Mouse (Mus musculus) left cerebral cortex, postnatal 36 days (tissue): Measurements from ENCODE around the gene Map3k3. TPM values are rescaled to one million over a fixed set of nuclear protein-coding genes. Genes with fewer than 3 reads are reported as not detected.
"Not testable (repeated sequence)": the region's sequence is repeated elsewhere in the genome, so short reads cannot be mapped to it uniquely, and the experiment has no call there.

Source experiments
- DNase-seq, 2 experiments: peaks; one replicate each; pipeline ENCODE4 v3.0.0; 2021 to 2022; ENCODE audit warnings: low spot score in 2 of 2, mixed read lengths in 1 of 2
- intact Hi-C: fragments of 180-260 bp; cut with DNase I; formaldehyde crosslinking; loops from one replicate; pipeline ENCODE4 v1.15.1; 2025
- total RNA-seq, 2 experiments: library from RNA; stranded (reverse); gene quantifications; 2 replicates each; pipeline ENCODE4 v1.2.3; 2021

The Map3k3 gene
- total RNA-seq, 2 experiments from 2014 or later = 26.9 to 28.4 TPM

DNA sequence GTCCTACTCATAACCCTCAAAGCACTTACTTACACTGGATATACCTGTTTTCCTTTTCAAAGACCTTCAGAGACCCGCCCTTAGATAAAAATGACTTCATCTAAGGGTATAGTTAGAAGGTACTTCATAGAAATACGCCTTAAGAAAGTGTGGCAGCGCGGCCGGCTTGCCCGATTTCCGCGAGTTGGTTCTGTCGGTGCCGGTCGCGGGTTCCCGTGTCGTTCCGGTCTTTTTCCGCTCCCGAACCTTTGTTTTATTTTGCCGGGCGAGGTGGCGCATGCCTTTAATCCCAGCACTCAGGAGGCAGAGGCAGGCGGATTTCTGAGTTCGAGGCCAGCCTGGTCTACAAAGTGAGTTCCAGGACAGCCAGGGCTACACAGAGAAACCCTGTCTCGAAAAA, 17.8 kb upstream of the Map3k3 start:
- intact Hi-C loops, DNase-seq: not testable (repeated sequence)

DNA sequence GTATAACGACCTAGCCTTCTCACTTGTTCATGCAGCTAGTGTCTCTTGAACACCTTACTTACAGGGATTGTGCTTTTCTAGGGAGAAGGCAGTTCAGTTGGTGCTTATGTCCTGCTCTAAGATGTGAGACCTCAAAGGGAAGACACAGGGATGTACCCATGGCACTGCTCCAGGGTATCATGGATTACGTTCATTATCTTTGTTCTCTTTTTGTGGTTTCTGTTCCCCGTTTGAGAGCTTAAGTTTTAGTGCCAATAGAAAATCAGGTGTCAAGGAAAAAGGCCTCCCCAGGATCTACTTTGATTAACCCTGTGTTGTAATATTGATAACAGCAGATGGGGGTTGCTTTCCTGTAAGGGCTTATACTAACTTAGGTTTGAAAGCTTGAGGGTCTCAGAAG, 10.6 kb upstream of the Map3k3 start:
- intact Hi-C loops = no loop called here
- no peak for DNase-seq

DNA sequence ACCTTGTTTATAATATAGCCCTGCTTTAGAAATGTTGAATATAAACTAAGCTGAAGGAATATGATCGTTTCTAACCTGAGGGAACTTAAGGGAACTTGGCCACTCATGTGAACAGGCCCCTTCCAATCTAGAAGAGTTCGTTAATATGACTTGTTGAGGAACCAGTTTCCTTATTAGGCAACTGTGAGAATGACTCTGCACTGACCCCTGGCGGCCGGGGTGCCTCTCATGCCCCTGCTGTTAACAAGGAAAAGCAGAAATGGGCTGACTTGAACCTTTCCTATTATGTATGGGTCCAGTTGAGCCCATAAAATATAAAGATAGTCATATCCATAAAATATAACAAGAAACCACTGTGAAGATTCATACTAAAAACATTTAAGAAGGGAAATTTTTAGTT, 8.1 kb upstream of the Map3k3 start:
- intact Hi-C loops = no loop called here

DNA sequence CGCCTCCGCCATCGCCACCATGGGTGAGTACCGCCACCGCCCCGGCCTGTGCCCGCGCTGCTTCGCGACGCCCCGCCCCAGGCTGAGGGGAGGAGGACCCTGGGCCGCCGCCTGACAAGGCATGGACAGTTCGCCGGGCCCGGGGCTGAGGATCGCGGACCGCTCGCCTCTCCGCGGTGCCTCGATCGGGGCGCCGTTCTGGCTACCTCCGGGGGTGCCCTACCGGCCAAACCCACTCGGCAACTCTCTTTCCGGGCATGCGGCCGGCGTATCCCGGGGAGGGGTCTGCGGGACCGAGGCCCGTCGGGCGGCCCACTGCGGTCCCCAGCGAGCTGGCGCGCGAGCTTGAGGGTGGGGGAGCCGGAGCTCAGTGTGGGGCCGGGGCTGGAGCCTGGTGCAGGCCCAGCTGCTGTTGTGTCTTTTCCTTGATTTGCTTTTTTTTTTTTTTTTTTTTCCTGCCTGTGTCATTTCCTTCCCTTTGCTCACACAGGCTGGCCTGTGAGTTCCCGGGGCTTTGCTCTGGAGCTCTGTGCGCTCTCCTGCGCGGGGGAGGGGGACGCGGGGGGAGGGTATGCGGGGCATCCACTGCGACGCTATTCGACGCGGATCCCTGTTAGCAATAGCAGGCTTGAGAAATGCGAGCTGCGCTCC, 623 bp downstream of the Map3k3 start:
- peak; percentile 69 to 70 for DNase-seq
- intact Hi-C loops = loop anchor here (2.0 kb wide), 1 partner anchor 76 kb away; the partner anchor contains the start of genes Gm10840 and Limd2

More for the DNA sequence above, 8.1 kb upstream of the Map3k3 start:
- no peak for DNase-seq

DNA sequence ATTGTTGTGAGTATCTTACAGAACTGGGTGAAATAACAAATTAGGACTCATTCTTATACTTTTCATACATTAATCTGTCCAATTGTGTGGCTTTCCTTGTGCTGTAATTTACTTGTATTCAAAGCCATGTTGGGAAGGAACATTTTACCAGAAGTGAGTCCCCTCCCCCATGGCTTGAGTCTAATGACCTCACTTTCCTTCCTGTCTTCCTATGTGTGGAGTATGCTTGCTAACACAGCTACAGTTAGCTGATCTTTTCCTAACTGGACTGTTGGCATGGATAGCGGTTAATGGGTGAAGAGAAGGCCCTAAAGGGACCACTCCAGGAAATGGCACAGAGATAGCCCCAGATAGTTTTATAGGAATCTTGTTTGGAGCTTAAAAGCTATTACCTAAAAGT, 13.8 kb downstream of the Map3k3 start:
- intact Hi-C loops = no loop called here
- no peak for DNase-seq

DNA sequence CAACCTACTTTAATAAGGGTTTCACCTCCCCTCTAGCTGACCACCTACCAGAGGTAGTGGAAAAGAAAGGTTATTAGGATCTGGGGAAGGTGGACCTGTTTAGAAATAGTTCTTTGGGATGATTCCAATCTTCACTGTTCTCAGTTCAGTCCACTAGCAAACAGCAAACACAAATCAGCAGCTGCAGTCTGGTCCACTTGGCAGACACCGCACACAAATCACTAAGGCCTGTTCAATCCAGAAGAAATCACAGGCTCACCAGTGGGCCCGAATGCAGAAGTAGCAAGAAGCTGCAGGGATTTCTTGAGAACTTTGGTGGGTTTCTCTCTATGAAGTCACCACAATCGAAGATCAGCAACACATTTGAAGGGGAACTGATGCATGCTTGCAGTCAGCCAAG, 18.5 kb downstream of the Map3k3 start:
- no peak for DNase-seq
- intact Hi-C loops = no loop called here

DNA sequence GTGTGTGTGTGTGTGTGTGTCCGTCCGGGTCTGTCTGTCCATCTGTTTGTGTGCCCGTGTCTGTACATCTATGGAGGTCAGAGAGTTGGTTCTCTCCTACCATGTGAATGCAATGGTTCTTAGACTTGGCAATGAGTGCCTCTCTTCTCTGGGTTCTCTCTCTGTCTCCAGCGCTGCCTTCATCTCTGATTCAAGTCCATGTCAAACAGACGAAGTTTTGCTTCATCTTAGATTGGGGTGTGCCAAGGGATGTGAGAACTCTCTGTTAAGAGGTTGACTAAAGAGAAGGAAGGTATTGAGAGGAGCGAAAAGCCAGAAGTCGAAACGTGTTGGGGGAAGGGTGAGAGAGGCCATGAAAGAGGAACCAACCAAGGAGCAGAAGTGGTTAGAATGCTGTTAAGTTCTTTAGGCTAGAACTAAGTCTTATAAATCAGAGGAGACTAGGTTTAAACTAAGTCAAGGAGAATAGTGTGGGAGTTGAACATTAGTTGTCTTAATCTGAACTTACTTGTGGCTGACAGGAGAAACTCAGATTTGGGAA, 21.7 kb downstream of the Map3k3 start:
- intact Hi-C loops = no loop called here
- DNase-seq = no peak

DNA sequence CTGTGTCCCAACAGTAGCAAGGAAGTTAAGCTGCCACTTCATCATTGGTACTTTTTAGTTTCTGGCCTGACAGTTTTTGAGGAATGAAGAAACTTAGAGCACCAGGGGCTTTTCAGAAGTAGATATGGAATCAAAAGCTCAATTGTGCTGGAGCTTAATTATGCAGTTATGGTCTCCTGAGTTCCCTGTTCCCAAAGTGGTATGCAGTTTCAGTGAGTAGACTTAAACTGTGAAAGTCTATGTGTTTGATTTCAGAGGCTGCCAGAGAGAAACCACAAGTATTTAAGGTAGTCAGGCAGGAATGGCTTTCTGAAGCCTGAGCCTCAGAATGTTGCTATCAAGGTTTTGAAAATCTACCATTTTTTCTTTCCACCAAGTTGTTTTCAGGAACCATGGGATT, 27.3 kb downstream of the Map3k3 start:
- intact Hi-C loops = no loop called here
- DNase-seq = no peak

DNA sequence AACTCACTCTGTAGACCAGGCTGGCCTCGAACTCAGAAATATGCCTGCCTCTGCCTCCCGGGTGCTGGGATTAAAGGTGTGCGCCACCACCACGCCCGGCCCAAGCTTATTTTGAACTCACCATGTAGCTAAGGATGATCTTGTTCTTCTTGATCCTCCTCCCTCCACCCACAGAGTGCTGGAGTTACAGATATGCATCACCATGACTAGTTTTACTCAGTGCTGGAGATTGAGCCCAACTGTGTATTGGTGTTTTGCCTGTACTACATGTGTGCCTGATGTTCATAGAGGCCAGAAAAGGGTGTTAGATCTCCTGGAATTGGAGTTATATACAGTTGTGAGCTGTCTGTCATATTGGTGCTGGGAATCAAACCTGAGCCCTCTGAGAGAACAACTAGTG, 37.8 kb downstream of the Map3k3 start:
- no peak for DNase-seq
- intact Hi-C loops = no loop called here

DNA sequence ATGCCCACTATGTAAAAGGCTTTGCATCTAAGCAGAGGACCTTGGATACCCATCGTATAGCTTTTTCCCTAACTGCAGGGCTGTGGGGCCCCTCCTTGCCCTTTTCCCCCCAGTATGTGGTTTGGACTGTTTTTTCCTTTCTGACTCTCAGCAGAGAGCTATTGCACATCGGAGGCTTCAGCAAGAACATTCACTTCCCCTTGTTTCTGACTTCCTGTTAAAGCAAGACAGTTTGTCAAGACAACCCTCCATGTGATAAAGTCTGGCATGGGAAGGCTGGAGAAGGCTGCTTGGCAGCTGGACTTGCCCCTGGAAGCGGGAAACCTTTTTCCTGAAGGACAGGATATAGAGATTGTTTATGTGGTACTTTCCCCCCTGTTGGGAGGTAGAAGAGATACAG, 38.3 kb downstream of the Map3k3 start:
- intact Hi-C loops = no loop called here
- DNase-seq = no peak

DNA sequence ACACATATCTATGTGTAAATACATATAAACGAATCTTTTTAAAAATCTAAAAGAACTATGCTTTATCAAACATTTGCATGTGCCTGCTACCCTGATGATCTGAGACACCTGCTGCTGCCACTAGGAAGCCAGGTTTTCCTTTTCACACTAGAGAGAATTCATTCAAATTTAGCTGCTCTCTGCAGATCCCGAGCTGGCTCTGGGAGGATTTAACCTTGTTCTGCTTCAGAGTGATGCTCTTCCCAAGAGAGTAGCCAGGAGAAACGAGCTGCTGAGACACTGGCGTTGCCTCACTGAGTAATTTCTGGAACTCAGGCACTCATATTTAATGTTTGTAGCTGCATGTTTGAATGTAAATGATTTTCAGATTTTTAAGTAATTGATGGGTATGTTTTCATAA, 40.4 kb downstream of the Map3k3 start:
- intact Hi-C loops = no loop called here
- DNase-seq = no peak

DNA sequence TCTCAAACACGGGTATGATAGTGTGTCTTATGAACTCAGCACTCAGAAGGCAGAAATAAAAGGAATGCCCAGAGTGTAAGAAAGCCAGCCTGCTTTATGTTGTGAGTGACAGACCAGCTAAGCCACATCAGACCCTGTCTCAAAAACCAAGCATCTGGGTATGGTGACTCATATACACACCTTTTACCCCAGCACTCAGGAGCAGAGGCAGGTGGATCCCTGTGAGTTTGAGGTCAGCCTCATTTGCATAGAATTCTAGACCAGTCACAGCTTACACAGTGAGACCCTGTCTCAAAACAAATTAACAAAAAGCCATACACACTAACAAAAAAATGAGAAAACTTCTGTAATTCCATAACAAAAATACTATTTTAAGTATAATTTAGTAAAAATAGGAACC, 41.4 kb downstream of the Map3k3 start:
- DNase-seq = no peak
- intact Hi-C loops = no loop called here

DNA sequence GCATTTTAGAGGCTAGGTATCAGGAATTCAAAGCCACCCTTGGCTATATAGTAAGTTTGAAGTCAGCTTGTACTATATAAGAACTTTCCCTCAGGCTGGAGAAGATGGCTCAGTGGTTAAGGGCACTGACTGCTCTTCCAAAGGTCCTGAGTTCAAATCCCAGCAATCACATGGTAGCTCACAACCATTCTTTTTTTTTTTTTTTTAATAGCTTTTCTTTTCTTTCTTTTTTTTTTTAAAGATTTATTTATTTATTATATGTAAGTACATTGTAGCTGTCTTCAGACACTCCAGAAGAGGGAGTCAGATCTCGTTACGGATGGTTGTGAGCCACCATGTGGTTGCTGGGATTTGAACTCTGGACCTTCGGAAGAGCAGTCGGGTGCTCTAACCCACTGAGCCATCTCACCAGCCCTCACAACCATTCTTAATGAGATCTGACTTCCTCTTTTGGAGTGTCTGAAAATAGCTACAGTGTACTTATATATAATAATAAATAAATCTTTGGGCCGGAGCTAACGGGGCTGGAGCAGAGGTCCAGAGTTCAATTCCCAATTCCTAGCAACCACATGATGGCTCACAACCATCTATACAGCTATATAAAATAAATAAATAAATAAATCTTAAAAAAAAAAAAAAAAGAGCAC, 42.4 kb downstream of the Map3k3 start:
- DNase-seq = not testable (repeated sequence)

DNA sequence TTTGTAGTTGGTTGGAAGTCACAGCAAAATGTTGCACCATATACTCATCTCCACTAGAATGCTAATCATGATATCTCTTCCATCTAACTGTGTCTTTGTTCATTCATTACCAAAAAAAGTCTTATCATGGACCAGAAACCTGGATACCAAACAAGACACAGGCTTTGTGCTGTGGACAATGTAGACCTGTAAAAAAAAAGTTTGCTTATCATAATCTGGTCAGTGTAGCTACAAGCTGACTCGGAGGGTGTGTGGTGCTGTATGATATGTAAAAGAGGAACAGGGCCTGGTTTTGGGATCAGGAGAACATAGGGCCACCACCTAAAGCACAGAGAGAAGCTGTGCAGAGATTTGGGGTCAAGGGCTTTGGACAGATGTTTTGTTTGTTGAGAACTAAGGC, 45.1 kb downstream of the Map3k3 start:
- intact Hi-C loops = no loop called here

More for the DNA sequence above, 42.4 kb downstream of the Map3k3 start:
- intact Hi-C loops = not testable (repeated sequence)

DNA sequence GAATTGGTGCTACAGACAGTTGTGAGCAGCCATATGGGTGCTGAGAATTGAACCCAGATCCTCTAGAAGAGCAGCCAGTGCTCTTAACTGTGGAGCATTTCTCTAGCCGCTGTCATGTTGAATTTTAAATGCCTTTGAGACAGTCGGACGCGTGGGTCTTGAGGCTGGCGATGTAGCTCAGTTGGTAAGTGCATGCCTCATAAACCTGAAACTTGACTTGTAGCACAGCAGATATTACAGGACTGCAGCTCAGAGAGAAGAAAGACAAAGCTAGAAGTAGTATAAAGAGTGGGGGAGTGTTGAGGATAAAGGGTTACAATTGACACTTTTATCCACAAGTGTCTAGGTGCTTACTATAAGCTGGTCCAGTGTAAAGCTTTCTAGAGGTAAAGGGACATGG, 48.1 kb downstream of the Map3k3 start:
- no peak for DNase-seq
- intact Hi-C loops = no loop called here

More for the DNA sequence above, 45.1 kb downstream of the Map3k3 start:
- DNase-seq = no peak

DNA sequence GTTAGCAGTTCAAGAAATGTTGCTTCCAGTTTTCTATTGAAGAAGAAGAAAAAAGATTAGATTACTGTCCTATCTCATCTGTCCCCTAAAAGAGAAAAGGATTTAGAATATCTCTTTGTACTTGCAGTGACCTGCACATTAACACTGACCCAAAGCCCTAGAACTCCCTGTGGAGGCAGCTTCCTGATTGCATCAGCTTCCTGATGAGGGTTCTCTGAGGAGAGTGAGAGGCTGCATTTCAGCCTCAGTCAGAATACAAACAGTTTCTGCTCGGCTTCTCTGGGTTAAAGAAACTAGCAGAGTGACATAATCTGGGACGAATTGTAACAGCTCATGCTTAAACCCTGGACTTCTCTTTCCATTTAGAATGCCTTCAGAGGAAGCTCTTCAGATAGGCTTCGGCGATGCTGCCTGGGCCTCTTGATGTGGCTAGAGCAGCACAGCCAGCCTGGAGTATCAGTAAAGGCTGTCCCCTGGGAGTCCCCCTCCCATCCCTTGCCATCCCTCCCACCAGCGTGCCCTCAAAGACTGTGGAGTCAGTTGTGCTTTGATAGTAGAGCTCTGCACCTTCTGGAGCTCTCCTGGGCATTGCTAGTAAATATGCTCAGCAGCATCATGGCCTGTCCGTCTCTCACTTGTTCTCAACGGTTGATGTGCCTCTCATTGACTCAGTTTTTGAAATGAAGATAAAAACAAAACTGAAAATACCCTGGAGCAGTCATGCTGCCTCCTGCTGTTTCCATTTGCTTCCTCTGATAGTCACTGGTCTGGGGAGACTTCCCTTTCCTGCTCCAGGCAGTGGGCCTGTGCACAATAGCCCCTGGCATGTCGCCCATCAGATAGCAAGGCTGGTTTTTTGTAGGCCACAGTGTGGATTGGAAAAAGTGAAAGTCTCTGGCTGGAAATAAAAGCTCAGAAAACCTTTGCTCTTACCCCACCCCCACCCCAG, 50.4 kb downstream of the Map3k3 start:
- DNase-seq = no peak
- intact Hi-C loops = no loop called here

DNA sequence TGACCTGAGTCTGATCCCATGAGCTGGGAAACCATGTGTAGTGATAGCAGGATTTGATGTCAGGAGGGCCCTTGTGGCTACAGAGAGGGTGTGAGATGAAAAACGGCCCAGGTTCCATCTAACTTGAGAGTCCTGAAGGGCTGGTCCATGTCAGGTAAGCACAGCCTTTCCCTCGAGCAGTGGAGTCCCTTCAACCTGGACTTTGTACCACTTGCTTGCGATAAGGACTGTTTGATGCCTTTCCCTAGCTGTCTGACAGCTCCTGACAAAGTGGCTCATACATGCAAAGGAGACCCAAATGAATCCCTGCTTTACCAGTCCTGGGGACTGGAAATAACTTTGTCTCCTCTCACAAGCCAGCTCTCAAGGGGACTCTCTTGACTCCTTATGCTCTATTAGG, 66.8 kb downstream of the Map3k3 start:
- no peak for DNase-seq
- intact Hi-C loops = no loop called here

DNA sequence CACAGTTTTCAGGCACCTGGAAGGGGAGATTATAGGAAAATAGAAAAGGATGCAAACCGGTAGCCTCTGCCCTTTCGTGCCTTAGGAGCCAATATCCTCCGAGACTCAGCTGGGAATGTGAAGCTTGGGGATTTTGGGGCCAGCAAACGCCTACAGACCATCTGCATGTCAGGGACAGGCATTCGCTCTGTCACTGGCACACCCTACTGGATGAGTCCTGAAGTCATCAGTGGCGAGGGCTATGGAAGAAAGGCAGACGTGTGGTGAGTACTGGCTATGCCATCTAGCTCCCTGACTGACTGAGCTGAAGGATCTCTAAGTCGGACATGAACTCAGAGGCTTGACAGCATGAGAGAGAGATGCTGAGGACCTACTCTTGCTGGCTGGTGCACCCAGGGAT, 67.7 kb downstream of the Map3k3 start:
- intact Hi-C loops = no loop called here

DNA sequence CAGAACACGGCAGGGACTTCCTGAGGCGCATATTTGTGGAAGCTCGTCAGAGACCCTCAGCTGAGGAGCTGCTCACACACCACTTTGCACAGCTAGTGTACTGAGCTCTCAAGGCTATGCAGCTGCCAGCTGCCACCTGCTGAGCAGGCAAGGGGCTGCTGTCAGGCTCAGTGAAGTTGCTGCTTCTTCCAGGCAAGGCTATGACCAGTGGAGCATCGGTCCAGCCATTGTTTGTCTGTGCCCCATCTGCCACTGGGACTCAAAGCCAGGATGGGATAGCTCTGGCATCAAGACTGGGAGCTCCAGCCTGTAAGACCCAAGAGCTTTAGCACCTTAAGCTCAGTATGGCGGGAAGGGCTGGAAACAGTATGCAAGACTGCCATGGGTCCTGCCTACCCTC, 69.7 kb downstream of the Map3k3 start:
- intact Hi-C loops = no loop called here
- no peak for DNase-seq

More for the DNA sequence above, 67.7 kb downstream of the Map3k3 start:
- peak; percentile 42 to 67 for DNase-seq

DNA sequence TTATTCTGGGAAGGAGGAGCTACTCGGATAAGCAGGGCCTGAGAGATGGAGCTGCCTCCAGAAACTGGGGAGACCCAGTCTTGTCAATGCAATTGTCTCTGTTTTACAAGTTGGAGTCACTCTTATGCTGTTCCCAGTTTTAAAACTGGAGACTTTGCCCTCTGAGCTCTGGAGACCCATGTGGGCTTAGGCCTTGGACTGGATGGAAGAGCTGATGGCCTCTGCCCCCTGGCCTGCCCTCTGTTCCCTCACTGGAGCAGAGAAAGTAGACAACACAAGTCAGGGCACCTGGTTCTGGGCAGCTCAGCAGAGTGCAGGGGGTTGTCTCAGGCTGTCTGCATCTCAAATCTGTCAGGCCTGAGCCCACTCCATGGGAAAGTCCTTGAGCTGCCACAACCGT, 70.4 kb downstream of the Map3k3 start:
- intact Hi-C loops = loop anchor here (5.0 kb wide), 1 partner anchor 78 kb away; no protein-coding TSS in a partner anchor
- DNase-seq = no peak
